Mouse (Mus musculus) C2C12 (cell line): ENCODE data around the gene Gm7579.

Experiments
- CEBPB ChIP-seq: IDR thresholded peaks from one replicate; pipeline ENCODE4 v1.6.1; 2011; ENCODE audit warnings: low read depth, mild to moderate bottlenecking, control low read depth, moderate library complexity
- CTCF ChIP-seq: IDR thresholded peaks from one replicate; pipeline ENCODE4 v1.5.1; 2011; ENCODE audit not compliant: control insufficient read depth, insufficient read depth, insufficient read length

- TF ChIP-seq CTCF (no peak), CEBPB (no peak)
These were observed 23.5 kb upstream of the Gm7579 start for GRCm38 (mm10) chr7:142188156-142188555.
